Mouse (Mus musculus) small intestine, adult 2 months (tissue): Measurements from ENCODE around the gene Oxsr1. TPM values are rescaled to one million over a fixed set of nuclear protein-coding genes. Genes with fewer than 3 reads are reported as not detected.
"Not testable (repeated sequence)": the region's sequence is repeated elsewhere in the genome, so short reads cannot be mapped to it uniquely, and the experiment has no call there.

ENCODE experiments used
- H3K27ac ChIP-seq: fragments of 200-500 bp; 2 replicates; pipeline ENCODE4 v1.5.1; 2012; ENCODE audit warnings: low read depth, low read length, control low read depth, inconsistent platforms; ENCODE audit not compliant: insufficient read depth
- H3K27me3 ChIP-seq: fragments of 200-500 bp; 2 replicates; pipeline ENCODE4 v1.6.1; 2012; ENCODE audit warnings: mild to moderate bottlenecking, moderate library complexity, low read length, inconsistent platforms; ENCODE audit not compliant: control insufficient read depth, insufficient read depth
- H3K36me3 ChIP-seq: fragments of 200-500 bp; 2 replicates; pipeline ENCODE4 v1.6.1; 2012; ENCODE audit warnings: mild to moderate bottlenecking, low read length, control low read depth, inconsistent platforms; ENCODE audit not compliant: control insufficient read depth, insufficient read depth
- H3K4me1 ChIP-seq: fragments of 200-500 bp; 2 replicates; pipeline ENCODE4 v1.6.1; 2012; ENCODE audit warnings: low read length, inconsistent platforms, mixed read lengths; ENCODE audit not compliant: control insufficient read depth, insufficient read depth, insufficient read length
- H3K4me3 ChIP-seq: fragments of 200-500 bp; 2 replicates; pipeline ENCODE4 v1.5.1; 2012; ENCODE audit warnings: low read depth, mild to moderate bottlenecking, control low read depth, inconsistent platforms, low read length, moderate library complexity
- CTCF ChIP-seq: fragments of 200-500 bp; IDR thresholded peaks from 2 replicates; pipeline ENCODE4 v1.5.1; 2012; ENCODE audit warnings: low read depth, mild to moderate bottlenecking, control low read depth, inconsistent platforms, low read length, moderate library complexity, mixed read lengths; ENCODE audit not compliant: insufficient replicate concordance, insufficient read length; ENCODE audit errors: extremely low read depth
- POLR2A ChIP-seq: fragments of 200-500 bp; IDR thresholded peaks from 2 replicates; pipeline ENCODE4 v1.6.1; 2012; ENCODE audit warnings: low read depth, mild to moderate bottlenecking, control low read depth, inconsistent platforms, low read length, moderate library complexity
- WGBS: fragments of 180-500 bp; shearing (Covaris S2); methylation state at CpG from one replicate; pipeline ENCODE4 v1.1.7; 2018; 5-methylcytosine and 5-hydroxymethylcytosine counted together
- polyA plus RNA-seq: library from polyadenylated mRNA; depleted of rRNA; stranded (reverse); fragments of >200 nt; gene quantifications from 2 replicates; pipeline ENCODE4 v1.2.3, GENCODE M21; 2012; rRNA removed

Gene Oxsr1
- 5.6 and 11.5 TPM in 2 replicates for polyA plus RNA-seq

DNA sequence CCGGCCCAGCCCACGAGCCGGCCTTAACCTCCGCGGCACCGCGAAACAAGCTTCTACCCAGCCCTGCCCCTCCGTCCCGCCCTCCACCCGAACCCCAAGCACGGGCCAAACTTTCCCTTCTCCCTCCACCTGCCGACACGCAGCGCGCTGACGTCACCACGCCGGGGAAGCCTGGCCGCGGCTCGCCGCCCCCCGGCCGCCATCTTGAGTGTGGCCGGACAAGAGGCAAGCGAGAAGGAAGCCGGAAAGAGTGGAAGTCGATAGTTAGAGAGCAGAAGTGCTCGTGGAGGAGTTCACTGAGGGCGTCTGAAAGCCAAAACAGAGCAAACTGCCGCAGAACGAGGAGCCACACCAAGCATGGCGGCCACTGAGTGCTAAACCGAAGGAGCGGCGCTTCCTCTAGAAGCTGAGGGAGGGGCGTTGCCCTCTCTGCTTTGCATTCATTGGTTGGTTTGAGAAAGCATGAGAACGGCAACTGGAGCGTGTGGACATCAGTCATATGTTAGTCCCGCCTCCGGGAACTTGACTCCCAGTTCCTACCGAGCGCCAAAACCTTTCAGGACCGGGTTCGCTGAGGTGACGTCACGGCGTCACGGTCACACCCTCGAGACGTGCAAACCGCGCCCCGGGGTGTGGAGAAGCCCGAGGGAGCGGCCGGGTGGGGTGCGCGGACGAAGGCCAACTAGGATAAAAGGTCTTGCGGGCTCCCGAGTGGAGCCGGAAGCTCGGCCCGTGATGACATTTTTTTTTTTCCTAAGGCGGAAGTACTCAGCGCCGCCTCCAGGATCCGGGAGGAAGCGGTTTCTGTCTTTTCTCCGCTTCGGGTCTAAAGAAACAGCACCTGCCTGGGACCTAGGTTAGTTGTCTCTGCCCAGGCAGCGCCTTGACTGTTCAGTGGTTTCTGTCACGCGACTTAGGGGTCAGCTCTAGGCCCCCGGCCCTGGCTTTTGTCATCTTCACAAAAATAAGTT, at the start of gene Oxsr1:
Oxsr1 (minus strand) TSS at position 139 of the 971 bp plus-strand sequence.
- Histone ChIP-seq H3K4me3 (peak within 1 kb of the TSS; percentile 71), H3K27ac (peak within 1 kb of the TSS; percentile 95), H3K4me1 (peaks cover 10% of the 10 kb centered on the region; the same call in 1 of the 2 replicates), H3K36me3 (no peaks in the 10 kb centered on the region; the same call in 1 of the 2 replicates), H3K27me3 (no peaks in the 10 kb centered on the region)
- under 1% methylated on average over 76 of the region's 76 CpGs for WGBS
- TF ChIP-seq CTCF, result peak; percentile 45; the same call in 1 of the 2 replicates
- peak; percentile 63 for TF ChIP-seq POLR2A

DNA sequence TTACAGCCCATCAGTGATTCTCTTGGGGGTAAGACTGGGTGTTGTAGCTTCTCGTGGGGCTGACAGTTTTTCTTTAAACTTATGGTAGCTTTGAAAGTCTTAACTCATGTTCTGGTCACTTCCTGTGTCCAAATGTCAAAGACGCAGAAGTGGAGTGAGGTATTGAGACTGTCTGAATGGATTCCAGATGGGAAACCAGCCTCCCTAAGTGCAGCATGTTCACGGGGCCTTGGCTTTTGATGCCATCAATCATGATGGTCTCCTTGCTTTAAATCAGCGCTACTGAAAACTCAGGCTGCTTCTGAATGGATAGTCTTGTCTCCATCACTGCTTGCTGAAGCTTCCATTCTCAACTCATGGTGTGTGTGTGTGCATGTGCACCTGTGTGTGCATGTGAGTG, 49.0 kb upstream of the Oxsr1 start:
- Histone ChIP-seq H3K27ac (no peak overlapping the region), H3K4me1 (peaks cover 4% of the 10 kb centered on the region; the same call in 1 of the 2 replicates), H3K36me3 (peaks cover 6% of the 10 kb centered on the region; the same call in 1 of the 2 replicates), H3K27me3 (no peaks in the 10 kb centered on the region), H3K4me3 (no peak overlapping the region)
- 83% methylated on average over 4 of the region's 4 CpGs for WGBS
- no peak for TF ChIP-seq POLR2A

DNA sequence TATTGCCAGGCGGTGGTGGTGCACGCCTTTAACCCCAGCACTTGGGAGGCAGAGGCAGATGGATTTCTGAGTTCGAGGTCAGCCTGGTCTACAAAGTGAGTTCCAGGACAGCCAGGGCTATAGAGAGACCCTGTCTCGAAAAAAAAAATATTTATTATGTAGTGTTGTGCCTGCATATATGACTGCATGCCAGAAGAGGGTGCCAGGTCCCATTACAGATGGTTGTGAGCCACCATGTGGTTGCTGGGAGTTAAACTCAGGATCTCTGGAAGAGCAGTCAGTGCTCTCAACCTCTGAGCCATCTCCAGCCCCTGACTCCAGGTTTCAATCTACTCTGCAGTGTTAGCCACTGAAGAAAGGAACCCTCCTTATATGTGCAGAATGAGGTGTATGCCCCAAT, 48.5 kb upstream of the Oxsr1 start:
- not testable (repeated sequence) for H3K4me3 ChIP-seq, H3K27ac ChIP-seq, H3K4me1 ChIP-seq, H3K36me3 ChIP-seq, H3K27me3 ChIP-seq
- 81% methylated on average over 4 of the region's 4 CpGs for WGBS

DNA sequence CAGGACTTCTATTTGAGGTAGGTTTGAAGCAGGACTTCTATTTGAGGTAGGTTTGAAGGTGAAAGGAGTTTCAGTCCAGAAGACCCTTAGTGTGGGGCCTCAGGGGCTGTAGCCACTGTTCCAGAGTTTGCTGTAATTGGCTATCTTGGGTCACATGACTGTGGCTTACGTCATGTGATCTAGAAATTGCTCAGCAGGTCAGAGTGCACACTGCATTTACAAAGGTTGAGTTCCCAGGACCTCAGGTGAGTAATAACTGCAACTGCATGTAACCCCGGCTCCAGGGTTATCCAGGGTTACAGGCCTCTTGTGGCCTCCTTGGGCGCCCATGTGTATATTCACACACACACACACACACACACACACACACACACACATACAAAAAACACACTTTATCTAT, 46.1 kb upstream of the Oxsr1 start:
- Histone ChIP-seq H3K36me3 (peaks cover 6% of the 10 kb centered on the region; the same call in 1 of the 2 replicates), H3K4me1 (peaks cover 4% of the 10 kb centered on the region; the same call in 1 of the 2 replicates), H3K4me3 (no peak overlapping the region), H3K27me3 (no peaks in the 10 kb centered on the region), H3K27ac (no peak overlapping the region)
- WGBS, result 65% methylated on average over 3 of the region's 3 CpGs
- TF ChIP-seq CTCF (no peak), POLR2A (no peak)

GRCm38 (mm10) chr9:119365284-119365683, 43.1 kb upstream of the Oxsr1 start, which contains the start of gene Slc22a14:
Slc22a14 (minus strand) TSS chr9:119365553.
- Histone ChIP-seq H3K4me3 (no peak within 1 kb of the TSS), H3K4me1 (peaks cover 10% of the 10 kb centered on the region; the same call in 1 of the 2 replicates), H3K36me3 (peaks cover 4% of the 10 kb centered on the region; the same call in 1 of the 2 replicates), H3K27me3 (no peaks in the 10 kb centered on the region), H3K27ac (no peak within 1 kb of the TSS)
- 71% methylated on average over 7 of the region's 7 CpGs for WGBS
- no peak for TF ChIP-seq CTCF
- TF ChIP-seq POLR2A, result no peak

- H3K27ac ChIP-seq, result no peak overlapping the region
- TF ChIP-seq CTCF (no peak), POLR2A (no peak)
- no peak overlapping the region; the same call in 1 of the 2 replicates for H3K4me3 ChIP-seq
- no peaks in the 10 kb centered on the region for H3K27me3 ChIP-seq
- WGBS, result 28% methylated on average over 12 of the region's 12 CpGs
- peaks cover 10% of the 10 kb centered on the region; the same call in 1 of the 2 replicates for H3K4me1 ChIP-seq
- H3K36me3 ChIP-seq, result peaks cover under 1% of the 10 kb centered on the region; the same call in 1 of the 2 replicates
Measured at GRCm38 (mm10) chr9:119363229-119363628, 41.0 kb upstream of the Oxsr1 start.

GRCm38 (mm10) chr9:119361416-119361815, 39.2 kb upstream of the Oxsr1 start:
- no peak for TF ChIP-seq CTCF
- no peak for TF ChIP-seq POLR2A
- Histone ChIP-seq H3K4me1 (peaks cover 8% of the 10 kb centered on the region; the same call in 1 of the 2 replicates), H3K27me3 (no peaks in the 10 kb centered on the region), H3K4me3 (no peak overlapping the region), H3K36me3 (no peaks in the 10 kb centered on the region), H3K27ac (no peak overlapping the region)
- 91% methylated on average over 5 of the region's 5 CpGs for WGBS
